Mouse (Mus musculus) layer of hippocampus, adult 8-10 months (tissue): ENCODE data around the gene Rassf5. TPM values are rescaled to one million over a fixed set of nuclear protein-coding genes. Genes with fewer than 3 reads are reported as not detected.
"Not testable (repeated sequence)": the region's sequence is repeated elsewhere in the genome, so short reads cannot be mapped to it uniquely, and the experiment has no call there.

Experiments
- DNase-seq, 2 experiments: peaks; one replicate each; pipeline ENCODE4 v3.0.0; 2022; ENCODE audit warnings: low spot score in 2 of 2
- total RNA-seq, 4 experiments: library from RNA; stranded (reverse); gene quantifications; 2 replicates each; pipeline ENCODE4 v1.2.4; 2022

Rassf5 gene
- total RNA-seq, 4 experiments from 2014 or later = 17.6 to 21.5 (median 18.6) TPM

DNA sequence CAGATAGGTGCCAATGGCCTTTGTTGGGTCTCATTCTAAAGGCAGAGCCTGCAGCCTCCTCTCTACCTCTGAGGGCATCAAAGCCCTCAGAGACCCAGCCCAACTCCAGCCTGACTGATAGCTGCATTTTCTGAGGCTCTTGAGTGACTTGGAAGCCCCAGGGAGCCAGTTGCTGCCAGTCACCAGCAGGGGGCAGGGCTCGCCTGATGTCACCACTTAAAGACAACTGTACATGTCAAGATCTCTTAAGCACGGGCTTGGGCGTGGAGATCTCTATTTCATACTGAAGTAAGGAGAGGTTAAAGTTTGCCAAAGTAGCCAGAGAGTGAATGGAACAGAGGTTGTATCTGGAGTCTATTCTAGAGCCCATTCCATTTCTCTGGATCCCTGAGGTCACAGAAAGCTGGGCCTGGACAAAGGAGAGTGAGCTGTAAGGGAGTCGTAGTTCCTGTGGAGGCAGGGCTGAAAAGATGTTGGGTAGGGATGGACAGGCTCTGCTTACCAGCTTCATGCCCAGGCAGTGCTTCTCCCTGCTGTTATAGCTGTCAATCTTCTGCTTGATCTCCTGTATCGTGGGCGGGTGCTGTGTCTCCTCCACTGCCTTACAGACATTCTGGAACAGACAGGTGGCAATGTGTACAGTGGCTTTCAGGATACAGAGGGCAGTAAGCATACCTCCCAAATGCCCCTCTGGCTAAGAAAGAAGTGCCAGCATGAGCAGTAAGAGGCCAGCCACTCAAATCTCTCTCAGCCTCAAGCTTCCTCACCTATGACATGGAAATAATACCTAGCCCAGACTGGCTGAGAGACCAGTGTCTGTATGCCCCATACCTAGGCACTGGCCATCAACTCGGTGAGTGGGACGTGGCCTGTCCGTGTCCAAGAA lies 63.2 kb downstream of the Rassf5 start:
- peak; percentile 61 to 79 for DNase-seq

DNA sequence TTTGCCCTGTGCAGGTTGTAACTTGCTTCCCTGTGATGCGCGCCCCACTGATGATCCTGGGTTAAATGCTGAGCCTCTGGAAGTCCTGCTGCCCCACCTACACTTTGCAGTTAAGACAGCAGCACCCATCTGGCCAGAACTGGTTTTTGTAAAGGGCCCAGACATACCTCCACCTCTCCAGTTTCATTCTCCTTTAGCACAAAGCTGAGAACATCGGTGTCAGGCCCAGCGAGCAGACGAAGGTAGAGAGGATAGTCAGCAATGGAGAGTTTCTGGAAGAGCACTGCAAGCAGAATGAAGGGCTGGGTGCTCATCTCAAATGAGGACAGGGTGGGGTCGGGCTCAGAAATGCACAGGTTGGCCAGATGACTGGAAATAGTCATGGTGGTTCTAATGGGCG lies 64.7 kb downstream of the Rassf5 start:
- DNase-seq = no peak

DNA sequence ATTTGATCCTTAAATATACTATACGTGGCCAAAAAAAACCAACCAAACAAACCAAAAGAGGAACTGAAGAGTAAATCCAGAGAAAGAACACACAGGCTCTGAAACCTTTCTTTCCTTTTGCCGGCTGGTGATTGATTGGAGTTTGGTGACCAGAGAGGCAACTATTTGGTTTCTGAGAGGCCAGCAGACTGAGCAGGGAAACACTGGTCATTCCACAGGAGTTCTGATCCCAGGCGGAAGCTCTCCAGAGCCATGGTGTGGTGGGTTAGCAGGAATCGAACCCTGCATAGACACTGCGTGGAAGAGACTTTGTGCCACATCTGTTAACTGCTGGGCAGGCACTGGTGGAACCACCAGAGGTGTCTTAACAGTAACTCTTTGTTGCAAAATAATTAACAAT lies 67.0 kb downstream of the Rassf5 start:
- DNase-seq = no peak

DNA sequence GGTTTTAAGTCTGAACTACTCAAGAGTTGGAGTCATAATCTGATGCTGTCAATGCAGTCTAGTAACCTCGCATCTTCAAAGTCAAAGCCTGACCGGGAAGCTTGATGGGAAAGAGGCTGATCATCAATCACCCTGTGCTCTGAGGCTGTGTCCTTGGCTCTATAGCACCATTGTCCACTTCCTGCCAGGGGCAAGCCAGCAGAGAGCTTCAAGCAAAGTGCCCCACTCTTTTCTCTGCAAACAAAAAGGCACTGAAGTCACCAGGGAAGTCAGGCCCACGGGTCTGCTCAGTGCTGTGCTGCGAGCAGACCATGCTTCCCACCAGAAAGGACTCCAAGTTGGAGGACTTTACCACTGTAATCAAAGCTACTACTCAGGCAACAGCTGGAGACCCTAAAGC lies 67.8 kb downstream of the Rassf5 start:
- no peak for DNase-seq

DNA sequence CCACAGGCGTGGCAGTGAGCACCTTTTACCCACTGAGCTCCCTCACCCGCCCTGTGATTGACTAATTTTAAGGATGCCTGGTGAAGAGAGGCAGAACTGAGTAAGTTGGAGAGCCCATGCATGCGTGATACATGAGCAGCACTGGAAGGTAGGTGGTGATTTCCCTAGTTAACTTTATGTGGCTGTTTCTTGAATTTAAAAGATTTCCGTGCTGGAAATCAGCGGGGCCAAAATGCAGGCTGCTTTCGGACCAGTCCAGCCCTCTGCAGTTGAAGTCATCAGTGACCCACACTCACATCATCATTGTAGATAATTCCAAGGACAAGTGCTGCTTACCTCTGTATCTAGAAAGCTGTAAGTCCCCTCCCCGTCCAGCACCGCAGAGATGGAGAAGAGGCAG lies 69.2 kb downstream of the Rassf5 start:
- DNase-seq = no peak

DNA sequence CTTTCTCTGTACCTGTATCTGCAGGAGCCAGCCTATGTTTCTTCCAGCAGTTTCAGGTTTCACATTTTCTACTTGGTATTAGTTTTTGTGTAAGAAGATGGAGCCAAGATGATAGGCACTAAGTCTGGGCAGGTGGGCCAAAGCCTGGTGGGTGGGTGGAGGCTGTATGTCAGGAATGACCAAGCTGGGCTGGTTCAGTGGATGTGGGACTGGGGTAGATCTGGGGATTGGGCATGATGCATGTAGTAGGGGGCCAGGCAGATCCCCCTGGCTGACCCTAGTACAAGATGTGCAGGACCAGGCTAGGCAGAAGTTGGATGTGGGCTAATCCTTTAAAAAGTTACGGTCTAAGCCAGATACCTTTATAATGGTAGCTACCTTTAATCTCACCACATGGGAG lies 69.9 kb downstream of the Rassf5 start:
- DNase-seq = no peak

DNA sequence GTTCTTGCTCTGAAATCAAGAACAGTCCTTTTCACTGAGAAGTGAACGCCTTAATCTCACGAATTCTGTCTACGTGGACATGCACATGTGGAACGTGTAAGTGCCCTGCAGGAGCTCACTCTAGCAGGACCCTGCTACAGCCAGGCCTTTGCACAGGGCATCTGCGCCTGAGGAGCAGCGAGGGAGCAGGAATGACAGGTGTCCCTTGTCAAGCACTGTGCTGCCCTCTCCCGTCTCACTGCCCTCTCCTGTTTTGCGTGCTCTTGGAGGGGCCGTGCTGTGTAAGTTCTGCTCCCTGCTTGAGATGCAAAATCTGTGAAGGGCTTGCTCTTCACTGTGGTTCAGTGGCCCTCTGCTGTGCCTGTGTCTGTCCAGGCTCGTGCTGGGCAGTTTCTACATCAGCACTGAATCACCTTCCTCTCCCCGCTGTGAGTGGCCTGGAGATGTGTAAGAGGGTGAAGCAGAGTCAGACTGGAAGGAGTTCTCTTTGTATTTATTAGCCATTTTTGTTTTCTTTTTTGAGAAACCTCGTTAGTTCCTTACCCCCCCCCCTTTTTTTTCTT lies 70.7 kb downstream of the Rassf5 start:
- no peak for DNase-seq

DNA sequence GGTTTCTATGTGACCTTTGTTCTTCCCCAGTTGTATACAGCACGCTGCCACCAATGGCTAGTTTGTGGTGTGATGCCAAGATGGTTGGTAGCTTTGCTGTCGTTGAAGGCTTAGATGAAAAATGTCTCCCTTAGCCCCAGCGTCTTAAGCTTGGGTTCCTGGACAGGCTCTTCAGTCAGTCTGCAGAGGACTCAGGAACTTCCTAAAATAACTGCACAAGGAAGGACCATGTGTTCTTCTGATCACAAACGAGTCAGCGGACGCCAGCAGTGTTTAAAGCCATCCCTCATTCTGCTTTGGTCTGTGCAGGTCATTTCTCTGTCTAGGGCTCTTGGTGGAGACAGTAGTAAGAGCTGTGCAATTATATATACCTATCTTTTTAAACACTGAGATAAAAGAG lies 71.2 kb downstream of the Rassf5 start:
- no peak for DNase-seq

DNA sequence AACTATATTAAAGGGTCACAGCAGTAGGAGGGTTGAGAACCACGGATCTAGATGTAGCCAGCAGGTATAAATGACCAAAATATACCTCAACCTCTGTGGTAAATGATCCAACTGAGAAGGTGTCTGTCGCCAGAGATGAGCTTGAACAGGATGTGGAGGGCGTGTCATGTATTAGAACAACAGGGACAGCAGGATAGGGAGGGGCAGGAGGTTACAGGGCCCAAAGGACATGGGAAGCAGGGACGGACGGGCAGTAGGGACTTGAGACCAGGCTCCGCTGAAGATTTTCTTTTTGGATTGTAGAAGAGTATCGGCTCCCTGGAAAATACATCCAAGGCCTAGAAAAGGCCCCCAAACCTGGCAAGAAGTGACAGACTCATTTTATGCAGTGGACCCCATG lies 72.1 kb downstream of the Rassf5 start:
- no peak for DNase-seq

DNA sequence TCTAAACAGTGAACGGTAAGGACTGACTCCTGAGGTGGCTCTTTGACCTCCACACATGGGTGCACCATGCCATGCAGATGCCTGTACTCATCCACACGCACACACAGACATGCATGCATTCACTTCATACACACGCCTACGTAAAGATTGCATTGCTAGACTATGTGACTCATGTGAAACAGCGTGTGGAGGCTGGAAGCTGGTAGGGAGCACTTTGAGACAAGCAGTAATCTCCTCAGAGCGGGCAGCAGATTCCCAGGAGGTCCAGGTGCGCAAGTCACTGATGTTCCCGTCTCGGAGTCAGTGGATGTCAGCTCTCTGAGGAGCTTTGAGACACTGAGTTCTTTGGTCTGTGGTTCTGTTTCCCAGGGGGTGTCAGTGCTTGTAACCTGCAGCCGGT lies 77.4 kb downstream of the Rassf5 start:
- no peak for DNase-seq

DNA sequence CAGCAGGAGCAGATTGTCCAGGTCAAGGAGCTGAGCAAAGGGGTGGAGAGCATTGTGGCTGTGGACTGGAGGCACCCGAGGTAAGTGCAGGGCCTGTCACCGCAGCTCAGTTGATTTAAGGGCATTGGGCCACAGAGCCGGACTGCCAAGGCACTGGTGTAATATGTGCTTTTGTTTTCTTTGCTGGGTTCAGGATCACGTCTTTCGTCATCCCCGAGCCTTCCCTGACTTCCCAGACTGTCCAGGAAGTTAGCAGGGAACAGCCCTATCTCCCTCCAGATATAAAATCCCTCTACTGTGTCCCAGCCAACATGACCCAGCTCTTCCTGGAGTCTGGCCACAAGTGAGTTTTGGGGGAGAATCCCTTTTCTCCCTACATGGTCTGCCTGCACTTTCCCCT lies 80.6 kb downstream of the Rassf5 start:
- DNase-seq = no peak

DNA sequence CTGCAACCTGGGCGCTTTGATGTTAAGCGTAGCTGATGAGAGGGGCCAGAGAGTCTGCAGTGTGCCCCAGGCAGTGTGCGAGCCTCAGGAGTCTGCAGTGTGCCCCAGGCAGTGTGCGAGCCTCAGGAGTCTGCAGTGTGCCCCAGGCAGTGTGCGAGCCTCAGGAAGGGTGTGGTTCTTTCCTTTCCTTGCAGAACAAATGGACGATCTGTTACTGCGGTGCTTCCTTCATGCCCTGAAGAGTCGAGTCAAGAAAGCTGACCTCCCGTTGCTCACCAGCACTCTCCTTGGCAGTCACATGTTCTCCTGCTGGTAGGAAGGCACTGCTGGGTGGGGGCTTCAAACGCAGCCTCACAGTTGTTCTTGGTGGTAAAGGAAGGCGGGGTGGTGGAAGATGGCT lies 84.0 kb downstream of the Rassf5 start:
- no peak for DNase-seq

DNA sequence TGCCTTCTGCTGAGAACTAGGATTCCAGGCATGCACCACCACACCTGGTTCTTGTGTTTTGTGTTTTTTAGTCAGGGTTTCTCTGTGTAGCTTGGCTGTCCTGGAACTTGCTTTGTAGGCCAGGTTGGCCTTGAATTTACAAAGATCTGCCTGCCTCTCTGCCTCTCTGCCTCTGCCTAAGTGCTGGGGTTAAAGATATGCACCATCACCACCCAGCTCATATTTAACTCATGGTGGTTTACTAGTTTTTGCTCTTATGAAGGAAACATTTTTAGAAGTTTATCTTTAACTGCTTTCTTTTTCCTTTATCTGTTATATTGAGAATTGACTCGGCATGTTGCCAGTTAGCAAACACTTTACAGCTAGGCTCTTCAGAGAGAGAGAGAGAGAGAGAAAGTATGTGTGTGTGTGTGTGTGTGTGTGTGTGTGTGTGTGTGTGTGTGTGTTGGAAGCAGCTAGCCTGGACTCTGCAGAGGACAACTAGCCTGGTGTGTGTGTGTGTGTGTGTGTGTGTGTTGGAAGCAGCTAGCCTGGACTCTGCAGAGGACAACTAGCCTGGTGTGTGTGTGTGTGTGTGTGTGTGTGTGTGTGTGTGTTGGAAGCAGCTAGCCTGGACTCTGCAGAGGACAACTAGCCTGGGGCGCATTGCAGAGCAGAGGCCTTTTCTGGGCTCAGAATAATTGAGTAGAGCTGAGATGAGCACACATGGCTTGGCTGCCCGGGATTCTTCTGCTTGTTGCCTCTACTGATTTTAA lies 85.3 kb downstream of the Rassf5 start:
- not testable (repeated sequence) for DNase-seq

DNA sequence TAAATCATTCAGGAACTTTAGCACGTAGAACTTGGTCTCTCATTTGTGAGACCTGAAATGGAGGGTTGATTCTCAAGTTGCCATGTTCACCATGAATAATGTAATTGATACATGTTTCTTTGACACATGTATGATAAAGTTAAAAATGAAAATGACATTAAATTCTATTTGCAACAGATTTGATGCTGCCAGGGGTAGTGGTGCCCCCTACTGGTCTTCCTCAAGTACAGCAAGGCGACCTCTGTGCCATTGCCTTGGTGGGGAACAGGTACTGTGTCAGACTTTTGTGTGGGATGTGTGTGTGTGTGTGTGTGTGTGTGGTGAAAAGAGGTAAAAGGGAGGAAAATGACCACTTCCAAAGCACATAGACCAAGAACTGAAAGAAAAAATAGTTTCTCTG lies 89.6 kb downstream of the Rassf5 start:
- no peak for DNase-seq

DNA sequence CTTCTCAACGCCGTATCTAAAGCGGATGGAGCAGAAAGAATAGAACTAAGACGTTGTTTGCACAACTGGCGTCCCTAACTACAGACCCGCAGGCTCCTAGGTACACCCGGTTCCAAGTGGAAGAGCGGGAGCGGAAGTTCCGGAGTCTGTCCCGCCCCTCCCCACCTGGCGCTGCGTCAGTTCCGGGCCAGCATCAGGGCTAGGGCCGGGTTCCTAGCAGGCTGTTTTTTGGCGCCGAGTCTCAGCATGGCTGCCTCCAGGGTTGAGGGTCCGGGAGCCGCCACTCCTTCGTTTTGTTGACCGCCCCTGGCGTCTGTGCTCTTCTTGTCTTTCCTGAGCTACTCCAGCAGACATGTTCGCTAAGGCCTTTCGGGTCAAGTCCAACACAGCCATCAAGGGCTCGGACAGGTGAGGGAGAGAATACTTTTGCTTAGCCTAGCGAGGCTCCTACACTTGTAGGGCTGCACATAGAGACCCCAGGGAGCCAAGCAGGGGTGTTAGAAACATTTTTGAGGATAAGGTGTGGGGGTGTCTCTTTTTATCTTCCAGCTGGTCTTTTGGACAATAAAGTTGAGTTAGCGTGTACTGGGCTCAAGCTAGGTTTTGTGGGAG lies 91.9 kb downstream of the Rassf5 start, which contains the start of gene Eif2d:
Eif2d (plus strand) TSS at position 164 of the 612 bp plus-strand sequence.
- peak; percentile 66 to 83 for DNase-seq

DNA sequence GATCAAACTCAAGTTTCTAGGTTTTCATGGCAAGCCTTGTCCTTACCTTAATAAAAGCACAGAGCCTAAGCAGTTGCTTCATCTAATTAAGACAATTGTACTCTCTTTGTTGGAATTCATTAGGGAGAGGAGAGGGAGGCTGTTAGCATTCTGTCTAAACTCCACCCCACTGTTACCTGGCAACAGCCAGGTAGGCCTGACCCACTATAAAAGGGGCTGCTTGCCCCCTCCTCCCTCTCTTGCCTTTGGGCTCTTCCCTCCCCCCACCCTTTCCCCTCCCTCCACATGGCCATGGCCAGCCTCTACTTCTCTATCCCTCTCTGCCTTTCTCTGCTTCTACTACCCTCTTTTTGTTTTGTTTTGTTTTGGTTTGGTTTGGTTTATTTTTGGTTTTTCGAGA lies 95.6 kb downstream of the Rassf5 start:
- no peak for DNase-seq

DNA sequence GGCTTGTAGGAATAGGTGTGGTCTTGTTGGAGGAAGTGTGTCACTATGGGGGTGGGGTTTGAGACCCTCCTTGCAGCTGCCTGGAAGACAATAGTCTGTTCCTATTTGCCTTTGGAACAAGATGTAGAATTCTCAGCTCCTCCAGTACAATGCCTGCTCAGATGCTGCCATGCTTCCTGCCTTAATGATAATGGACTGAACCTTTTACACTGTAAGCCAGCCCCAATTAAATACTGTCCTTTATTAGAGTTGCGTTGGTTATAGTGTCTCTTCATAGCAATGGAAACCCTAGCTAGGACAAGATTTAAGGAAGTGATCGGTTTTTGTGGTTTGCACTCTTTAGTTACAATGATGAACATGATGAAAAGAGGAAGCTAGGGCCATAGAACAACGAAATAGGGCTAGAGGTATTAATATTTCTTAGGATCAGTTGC lies 98.9 kb downstream of the Rassf5 start:
- no peak for DNase-seq

DNA sequence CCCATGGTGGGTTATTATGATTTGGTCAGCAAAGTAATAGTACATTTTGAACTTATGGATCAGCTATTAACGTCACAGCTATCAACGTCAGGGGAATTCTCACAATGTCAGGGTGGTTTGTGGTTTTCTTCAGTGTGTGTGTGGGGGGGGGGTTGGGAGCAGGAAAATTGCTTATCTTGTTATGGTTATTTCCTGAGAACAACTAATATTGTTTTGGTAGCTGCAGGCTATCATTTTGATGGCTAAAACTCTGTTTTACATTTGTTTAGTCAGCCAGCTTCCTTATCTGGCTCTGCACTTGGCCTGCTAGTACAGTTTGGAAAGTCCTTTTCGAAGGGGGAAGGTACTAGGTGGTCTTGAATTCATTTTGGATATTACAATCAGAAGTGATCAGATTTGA lies 99.8 kb downstream of the Rassf5 start:
- DNase-seq = not testable (repeated sequence)

DNA sequence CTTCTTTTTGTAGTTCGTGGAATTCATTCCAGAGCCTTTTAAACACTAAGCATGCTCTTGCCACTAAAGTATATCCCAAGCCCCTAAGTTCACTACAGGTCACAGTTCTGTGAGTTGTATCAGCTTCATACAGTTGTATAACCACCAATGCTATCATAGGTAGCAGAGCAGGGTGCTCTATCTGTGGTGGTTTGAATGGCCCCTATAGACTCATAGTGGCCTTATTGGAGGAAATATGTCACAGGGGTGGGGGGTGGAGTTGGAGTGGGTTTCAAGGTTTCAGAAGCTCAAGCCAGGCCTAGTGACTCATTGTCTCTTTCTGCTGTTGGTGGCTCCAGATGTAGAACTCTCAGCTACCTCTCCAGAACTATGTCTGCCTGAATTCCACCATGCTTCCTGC lies 102.6 kb downstream of the Rassf5 start:
- no peak for DNase-seq

DNA sequence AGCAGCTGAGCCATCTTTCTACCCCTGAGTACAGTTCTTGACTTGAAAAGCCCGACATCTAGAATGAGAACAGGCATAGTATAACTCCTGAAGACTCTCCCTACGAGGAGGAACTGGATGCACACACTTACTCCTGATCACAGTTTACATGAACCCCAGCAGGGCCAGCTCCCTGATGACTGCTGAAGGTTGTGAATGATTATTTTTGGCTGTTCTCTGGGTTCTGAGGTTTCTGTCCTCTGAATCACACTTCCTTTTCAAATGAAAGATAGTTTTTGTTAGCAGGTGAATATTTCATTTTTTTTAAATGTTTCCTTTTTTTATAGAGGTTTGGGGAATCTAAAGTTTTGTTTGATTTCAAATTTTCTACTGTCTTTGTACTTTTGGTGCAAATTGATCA lies 103.6 kb downstream of the Rassf5 start:
- no peak for DNase-seq

DNA sequence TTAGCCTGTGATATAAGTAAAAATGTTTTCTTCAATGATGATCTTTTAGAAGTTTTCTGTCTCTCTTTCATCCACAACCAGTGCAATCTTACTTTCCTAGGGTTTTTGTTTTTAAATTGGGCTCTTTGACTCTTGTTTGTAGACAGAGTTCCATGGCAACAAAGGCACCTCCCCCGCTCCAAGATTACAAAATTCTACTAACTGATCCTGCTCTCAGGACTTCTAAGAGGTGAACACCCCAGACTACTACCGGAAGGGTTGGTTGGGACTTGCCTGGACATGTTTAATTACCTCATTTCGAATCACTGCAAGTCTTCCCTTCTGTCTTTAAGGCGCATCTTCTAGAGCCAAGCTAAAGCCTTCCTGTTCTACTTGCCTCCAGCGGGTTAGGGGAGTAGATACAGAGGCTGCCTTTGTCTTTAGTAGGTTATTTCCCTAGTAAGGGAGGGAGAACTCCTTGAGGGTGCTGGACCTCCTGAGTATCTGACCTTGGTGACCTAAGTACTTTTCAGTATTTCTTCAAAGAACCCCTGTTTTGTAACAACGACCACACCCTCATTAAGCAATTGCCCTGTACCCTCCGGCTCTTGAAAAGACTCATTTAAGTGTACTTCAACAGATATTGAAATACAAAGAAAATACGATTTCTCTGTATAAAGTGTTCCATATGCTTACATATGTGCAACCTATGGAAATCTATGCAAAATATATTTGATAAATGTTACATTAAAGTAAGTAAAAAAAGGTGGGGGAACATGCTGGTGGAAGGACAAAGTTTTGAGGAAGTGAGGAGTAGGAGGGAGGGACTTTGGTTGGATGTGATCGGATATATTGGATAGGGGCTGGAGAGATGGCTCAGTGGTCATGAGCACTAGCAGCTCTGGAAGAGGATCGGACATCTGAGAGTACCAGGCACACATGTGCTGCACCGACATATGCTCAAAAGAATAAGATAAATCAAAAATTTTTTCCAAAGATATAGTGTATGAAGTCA lies 105.7 kb downstream of the Rassf5 start:
- no peak for DNase-seq
